Mouse (Mus musculus): ENCODE measurements at regions not wholly inside any gene's neighbourhood (a gene's known extent, or its start where the extent isn't known, plus 50 kb on each side); places are given as distances from the start of the nearest gene placed in this dataset.

DNA sequence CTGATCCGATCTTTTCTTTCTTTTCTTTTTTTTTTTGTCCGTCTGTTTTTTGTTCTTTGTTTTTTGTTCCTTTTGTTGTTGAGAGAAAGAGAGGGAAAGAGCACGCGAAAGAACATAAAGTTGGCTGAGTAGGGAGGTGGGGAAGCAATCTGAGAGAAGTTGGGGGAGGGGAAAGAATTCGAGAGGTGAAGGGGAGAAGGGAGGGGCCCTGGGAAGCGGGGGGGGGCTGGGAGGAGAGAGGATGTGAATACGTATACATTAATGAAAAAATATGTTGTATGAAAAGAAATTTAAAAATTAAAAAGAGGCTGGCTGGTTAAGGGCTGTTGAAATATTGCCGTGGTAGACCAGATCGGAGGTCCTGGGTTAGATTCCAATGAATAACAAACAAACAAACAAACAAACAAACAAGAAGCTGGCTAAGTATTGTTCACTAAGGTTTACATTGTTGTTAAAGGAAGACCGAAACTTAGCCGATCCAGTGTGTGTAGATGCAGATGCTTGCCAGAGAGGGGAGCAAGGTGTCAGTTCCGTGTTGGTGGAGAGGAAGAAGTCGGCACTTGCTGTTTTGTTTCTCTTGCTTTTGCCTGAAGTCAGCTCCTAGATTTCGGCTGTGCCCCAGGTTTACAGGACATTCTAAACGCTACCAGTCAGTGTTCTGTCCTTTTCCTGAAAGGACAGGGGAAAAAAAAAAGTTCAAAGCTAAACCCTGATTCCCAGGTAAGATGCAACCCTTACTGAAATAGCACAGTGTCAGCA lies 129.1 kb upstream of the Tex13c2 start:
- Histone ChIP-seq H3K36me3 (ENCODE audit: control insufficient read depth, insufficient read depth, low read length) (no peaks in the 10 kb centered on the region), H3K27ac (ENCODE audit: low read length) (no peak overlapping the region), H3K4me2 (ENCODE audit: low read depth, low read length) (peak overlapping the region; percentile 36), H3K4me3 (ENCODE audit: low read length) (peak overlapping the region; percentile 32), H3K9ac (ENCODE audit: low read depth, low read length) (0 out of 2 replicates have a peak overlapping the region, but pooled peaks have one; percentile 10), H3K4me1 (ENCODE audit: control insufficient read depth, insufficient read depth, low read length) (no peaks in the 10 kb centered on the region), H3K9me3 (ENCODE audit: control insufficient read depth, low read length) (no peaks in the 10 kb centered on the region), H3K27me3 (replicated peaks; ENCODE audit: control insufficient read depth, insufficient read depth, low read length) (no peaks in the 10 kb centered on the region)
- ATAC-seq = 0 out of 2 replicates have a peak, but pooled peaks have one; percentile 36
- WGBS = 19% methylated on average over 15 of the region's 15 CpGs

GRCm38 (mm10) chrX:42360973-42361372 lies 128.5 kb upstream of the Tex13c2 start:
- Histone ChIP-seq H3K36me3 (ENCODE audit: control insufficient read depth, insufficient read depth, low read length) (no peaks in the 10 kb centered on the region), H3K27me3 (replicated peaks; ENCODE audit: control insufficient read depth, insufficient read depth, low read length) (no peaks in the 10 kb centered on the region), H3K9me3 (ENCODE audit: control insufficient read depth, low read length) (no peaks in the 10 kb centered on the region), H3K9ac (ENCODE audit: low read depth, low read length) (no peak overlapping the region), H3K4me2 (ENCODE audit: low read depth, low read length) (peak overlapping the region; percentile 36), H3K4me1 (ENCODE audit: control insufficient read depth, insufficient read depth, low read length) (no peaks in the 10 kb centered on the region), H3K27ac (ENCODE audit: low read length) (no peak overlapping the region), H3K4me3 (ENCODE audit: low read length) (peak overlapping the region; percentile 32)
- ATAC-seq = no peak
- WGBS = 45% methylated on average over 6 of the region's 6 CpGs

- no peak overlapping the region for H3K27ac ChIP-seq (ENCODE audit: low read length)
- H3K4me3 ChIP-seq (ENCODE audit: low read length) = no peak overlapping the region
- 45% methylated on average over 15 of the region's 15 CpGs for WGBS
- no peaks in the 10 kb centered on the region for H3K36me3 ChIP-seq (ENCODE audit: control insufficient read depth, insufficient read depth, low read length)
- H3K27me3 ChIP-seq (replicated peaks; ENCODE audit: control insufficient read depth, insufficient read depth, low read length) = no peaks in the 10 kb centered on the region
- no peaks in the 10 kb centered on the region for H3K9me3 ChIP-seq (ENCODE audit: control insufficient read depth, low read length)
- H3K9ac ChIP-seq (ENCODE audit: low read depth, low read length) = no peak overlapping the region
- no peaks in the 10 kb centered on the region for H3K4me1 ChIP-seq (ENCODE audit: control insufficient read depth, insufficient read depth, low read length)
- no peak overlapping the region for H3K4me2 ChIP-seq (ENCODE audit: low read depth, low read length)
- no peak for ATAC-seq
Measured at GRCm38 (mm10) chrX:42361400-42362028, 128.0 kb upstream of the Tex13c2 start.

GRCm38 (mm10) chrX:42364137-42364536 lies 125.4 kb upstream of the Tex13c2 start:
- H3K4me3 ChIP-seq (ENCODE audit: low read length) = no peak overlapping the region
- ATAC-seq = peak; percentile 50
- no peak overlapping the region for H3K4me2 ChIP-seq (ENCODE audit: low read depth, low read length)
- no peaks in the 10 kb centered on the region for H3K27me3 ChIP-seq (replicated peaks; ENCODE audit: control insufficient read depth, insufficient read depth, low read length)
- no peak overlapping the region for H3K9ac ChIP-seq (ENCODE audit: low read depth, low read length)
- H3K9me3 ChIP-seq (ENCODE audit: control insufficient read depth, low read length) = no peaks in the 10 kb centered on the region
- WGBS = 53% methylated on average over 1 of the region's 1 CpGs
- H3K27ac ChIP-seq (ENCODE audit: low read length) = no peak overlapping the region
- no peaks in the 10 kb centered on the region for H3K4me1 ChIP-seq (ENCODE audit: control insufficient read depth, insufficient read depth, low read length)
- H3K36me3 ChIP-seq (ENCODE audit: control insufficient read depth, insufficient read depth, low read length) = no peaks in the 10 kb centered on the region

GRCm38 (mm10) chrX:42373794-42374398 lies 115.6 kb upstream of the Tex13c2 start:
- H3K27ac ChIP-seq (ENCODE audit: low read length) = no peak overlapping the region
- 0 out of 2 replicates have a peak, but pooled peaks have one; percentile 42 for ATAC-seq

GRCm38 (mm10) chrX:42393836-42394556 lies 95.5 kb upstream of the Tex13c2 start:
- Histone ChIP-seq H3K27ac (ENCODE audit: low read length) (no peak overlapping the region), H3K4me2 (ENCODE audit: low read depth, low read length) (no peak overlapping the region), H3K27me3 (replicated peaks; ENCODE audit: control insufficient read depth, insufficient read depth, low read length) (no peaks in the 10 kb centered on the region), H3K4me3 (ENCODE audit: low read length) (no peak overlapping the region), H3K9ac (ENCODE audit: low read depth, low read length) (no peak overlapping the region), H3K4me1 (ENCODE audit: control insufficient read depth, insufficient read depth, low read length) (no peaks in the 10 kb centered on the region), H3K9me3 (ENCODE audit: control insufficient read depth, low read length) (no peaks in the 10 kb centered on the region), H3K36me3 (ENCODE audit: control insufficient read depth, insufficient read depth, low read length) (no peaks in the 10 kb centered on the region)
- no peak for ATAC-seq
- WGBS = 60% methylated on average over 3 of the region's 3 CpGs

More at GRCm38 (mm10) chrX:42373794-42374398, 115.6 kb upstream of the Tex13c2 start:
- H3K36me3 ChIP-seq (ENCODE audit: control insufficient read depth, insufficient read depth, low read length) = no peaks in the 10 kb centered on the region
- H3K4me1 ChIP-seq (ENCODE audit: control insufficient read depth, insufficient read depth, low read length) = no peaks in the 10 kb centered on the region
- no peak overlapping the region for H3K9ac ChIP-seq (ENCODE audit: low read depth, low read length)
- H3K4me3 ChIP-seq (ENCODE audit: low read length) = no peak overlapping the region
- no peaks in the 10 kb centered on the region for H3K9me3 ChIP-seq (ENCODE audit: control insufficient read depth, low read length)
- H3K27me3 ChIP-seq (replicated peaks; ENCODE audit: control insufficient read depth, insufficient read depth, low read length) = no peaks in the 10 kb centered on the region
- H3K4me2 ChIP-seq (ENCODE audit: low read depth, low read length) = no peak overlapping the region
- 58% methylated on average over 3 of the region's 3 CpGs for WGBS

GRCm38 (mm10) chrX:42396441-42396840 lies 93.0 kb upstream of the Tex13c2 start:
- 65% methylated on average over 4 of the region's 4 CpGs for WGBS

GRCm38 (mm10) chrX:42398836-42399235 lies 90.7 kb upstream of the Tex13c2 start:
- no peak overlapping the region for H3K4me3 ChIP-seq (ENCODE audit: low read length)
- WGBS = 50% methylated on average over 1 of the region's 1 CpGs
- H3K27me3 ChIP-seq (replicated peaks; ENCODE audit: control insufficient read depth, insufficient read depth, low read length) = no peaks in the 10 kb centered on the region
- no peak overlapping the region for H3K4me2 ChIP-seq (ENCODE audit: low read depth, low read length)
- peak; percentile 80 for ATAC-seq
- H3K9ac ChIP-seq (ENCODE audit: low read depth, low read length) = no peak overlapping the region
- H3K4me1 ChIP-seq (ENCODE audit: control insufficient read depth, insufficient read depth, low read length) = no peaks in the 10 kb centered on the region
- no peaks in the 10 kb centered on the region for H3K9me3 ChIP-seq (ENCODE audit: control insufficient read depth, low read length)
- H3K27ac ChIP-seq (ENCODE audit: low read length) = no peak overlapping the region
- no peaks in the 10 kb centered on the region for H3K36me3 ChIP-seq (ENCODE audit: control insufficient read depth, insufficient read depth, low read length)

More at GRCm38 (mm10) chrX:42396441-42396840, 93.0 kb upstream of the Tex13c2 start:
- Histone ChIP-seq H3K4me2 (ENCODE audit: low read depth, low read length) (no peak overlapping the region), H3K36me3 (ENCODE audit: control insufficient read depth, insufficient read depth, low read length) (no peaks in the 10 kb centered on the region), H3K27me3 (replicated peaks; ENCODE audit: control insufficient read depth, insufficient read depth, low read length) (no peaks in the 10 kb centered on the region), H3K9me3 (ENCODE audit: control insufficient read depth, low read length) (no peaks in the 10 kb centered on the region), H3K27ac (ENCODE audit: low read length) (no peak overlapping the region), H3K4me3 (ENCODE audit: low read length) (no peak overlapping the region), H3K9ac (ENCODE audit: low read depth, low read length) (no peak overlapping the region), H3K4me1 (ENCODE audit: control insufficient read depth, insufficient read depth, low read length) (no peaks in the 10 kb centered on the region)
- ATAC-seq = no peak

GRCm38 (mm10) chrX:42399343-42399742 lies 90.1 kb upstream of the Tex13c2 start:
- no peaks in the 10 kb centered on the region for H3K4me1 ChIP-seq (ENCODE audit: control insufficient read depth, insufficient read depth, low read length)
- no peaks in the 10 kb centered on the region for H3K27me3 ChIP-seq (replicated peaks; ENCODE audit: control insufficient read depth, insufficient read depth, low read length)
- no peak overlapping the region for H3K4me3 ChIP-seq (ENCODE audit: low read length)
- H3K9me3 ChIP-seq (ENCODE audit: control insufficient read depth, low read length) = no peaks in the 10 kb centered on the region
- no peak overlapping the region for H3K9ac ChIP-seq (ENCODE audit: low read depth, low read length)
- no peak overlapping the region for H3K27ac ChIP-seq (ENCODE audit: low read length)
- no peak; the same call in 1 of the 2 replicates for ATAC-seq
- H3K4me2 ChIP-seq (ENCODE audit: low read depth, low read length) = no peak overlapping the region
- no peaks in the 10 kb centered on the region for H3K36me3 ChIP-seq (ENCODE audit: control insufficient read depth, insufficient read depth, low read length)

Data from intestine, embryonic 16.5 days (tissue).